Mouse (Mus musculus): ENCODE measurements around the gene Dnah2. TPM values are rescaled to one million over a fixed set of nuclear protein-coding genes. Genes with fewer than 3 reads are reported as not detected.

Dnah2 gene
- polyA plus RNA-seq (2016; fragmentation: Nextera tagmentation; extraction: Ambion mirVana), result 1.0 and 1.3 TPM in 2 replicates

- H3K9me3 ChIP-seq (replicated peaks), result no peaks in the 10 kb centered on the region
- H3K27ac ChIP-seq, result peak within 1 kb of the TSS; percentile 95
- no peak for DNase-seq (ENCODE audit: low spot score)
- 0 out of 2 replicates have a peak within 1 kb of the TSS, but pooled peaks have one; percentile 1 for H3K4me3 ChIP-seq
- peaks cover 16% of the 10 kb centered on the region for H3K27me3 ChIP-seq (ENCODE audit: low read depth, poor library complexity, severe bottlenecking)
- 36% methylated on average over 12 of the region's 12 CpGs for WGBS
- H3K36me3 ChIP-seq, result peaks cover 2% of the 10 kb centered on the region
- H3K4me1 ChIP-seq, result peaks cover 67% of the 10 kb centered on the region
Observed at GRCm38 (mm10) chr11:69549060-69549656, at the start of gene Dnah2. Dnah2 (minus strand) TSS chr11:69549110.

GRCm38 (mm10) chr11:69594853-69595252, 45.9 kb upstream of the Dnah2 start:
- H3K36me3 ChIP-seq, result peaks cover 59% of the 10 kb centered on the region

DNA sequence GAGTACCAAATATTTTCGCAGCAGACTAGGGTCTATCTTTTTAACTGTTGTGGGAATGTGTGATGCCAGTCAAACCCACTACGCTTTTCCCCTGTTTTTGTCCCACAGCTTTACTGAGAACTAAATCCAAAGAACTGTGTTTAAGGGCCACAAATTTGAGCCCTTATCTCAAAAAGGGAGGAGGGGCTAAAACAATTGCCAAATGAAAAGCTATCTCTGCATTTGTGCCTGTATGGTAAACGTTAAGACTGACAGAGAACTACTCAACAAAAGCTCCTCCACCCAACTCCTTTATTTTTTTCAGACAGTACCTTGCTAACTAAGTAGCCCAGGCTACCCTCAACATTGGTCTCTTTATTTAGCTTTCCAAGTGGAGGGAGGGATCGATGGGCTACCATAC, 43.9 kb upstream of the Dnah2 start:
- WGBS, result 87% methylated on average over 4 of the region's 4 CpGs
- Histone ChIP-seq H3K4me1 (no peaks in the 10 kb centered on the region), H3K27ac (no peak overlapping the region), H3K36me3 (peaks cover 79% of the 10 kb centered on the region), H3K9me3 (replicated peaks) (no peaks in the 10 kb centered on the region), H3K27me3 (ENCODE audit: low read depth, poor library complexity, severe bottlenecking) (no peaks in the 10 kb centered on the region), H3K4me3 (no peak overlapping the region)
- DNase-seq (ENCODE audit: low spot score), result no peak

More at GRCm38 (mm10) chr11:69594853-69595252, 45.9 kb upstream of the Dnah2 start:
- H3K27ac ChIP-seq, result no peak overlapping the region
- H3K4me1 ChIP-seq, result peaks cover 7% of the 10 kb centered on the region
- no peak overlapping the region for H3K4me3 ChIP-seq
- H3K27me3 ChIP-seq (ENCODE audit: low read depth, poor library complexity, severe bottlenecking), result no peaks in the 10 kb centered on the region
- DNase-seq (ENCODE audit: low spot score), result no peak
- no peaks in the 10 kb centered on the region for H3K9me3 ChIP-seq (replicated peaks)
- 96% methylated on average over 6 of the region's 6 CpGs for WGBS

DNA sequence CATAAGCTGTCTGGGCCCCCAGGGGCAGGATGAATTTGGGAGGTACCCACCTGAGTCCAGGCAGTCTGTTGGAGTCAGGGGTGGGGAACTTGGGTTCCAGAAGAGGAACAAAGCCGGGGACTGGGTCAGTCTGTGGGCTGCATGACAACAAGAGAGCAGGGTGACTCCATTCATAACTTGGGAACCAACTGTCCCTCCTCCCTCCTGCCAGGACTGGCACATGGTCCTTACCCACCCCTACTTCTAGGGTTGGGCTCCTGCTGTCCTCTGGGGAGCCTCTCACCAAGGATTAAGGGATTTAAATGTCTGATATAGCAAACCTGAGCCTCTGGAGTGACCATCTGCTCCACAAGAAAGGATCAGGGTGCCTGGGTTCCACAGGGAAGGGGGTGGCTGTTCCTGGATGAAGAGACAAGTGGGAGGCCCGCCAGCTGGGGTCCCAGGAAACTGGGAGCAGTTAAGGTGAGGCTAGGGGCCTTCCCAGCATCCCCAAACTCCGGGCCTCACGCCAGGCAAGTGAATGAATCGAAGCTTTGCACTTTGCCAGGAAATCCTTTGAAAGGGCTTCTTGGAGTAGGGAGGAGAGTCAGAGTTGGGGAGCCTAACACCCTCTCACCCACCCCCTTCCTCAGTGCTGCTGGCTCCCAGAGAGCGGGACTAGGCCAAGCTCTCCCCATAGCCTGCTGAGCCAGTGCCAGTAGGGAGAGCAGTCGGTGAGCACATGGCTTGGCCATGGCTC, 43.2 kb upstream of the Dnah2 start:
- Histone ChIP-seq H3K36me3 (peaks cover 87% of the 10 kb centered on the region), H3K27me3 (ENCODE audit: low read depth, poor library complexity, severe bottlenecking) (no peaks in the 10 kb centered on the region), H3K9me3 (replicated peaks) (no peaks in the 10 kb centered on the region), H3K4me1 (no peaks in the 10 kb centered on the region), H3K27ac (no peak overlapping the region), H3K4me3 (no peak overlapping the region)
- no peak for DNase-seq (ENCODE audit: low spot score)
- 86% methylated on average over 7 of the region's 7 CpGs for WGBS

DNA sequence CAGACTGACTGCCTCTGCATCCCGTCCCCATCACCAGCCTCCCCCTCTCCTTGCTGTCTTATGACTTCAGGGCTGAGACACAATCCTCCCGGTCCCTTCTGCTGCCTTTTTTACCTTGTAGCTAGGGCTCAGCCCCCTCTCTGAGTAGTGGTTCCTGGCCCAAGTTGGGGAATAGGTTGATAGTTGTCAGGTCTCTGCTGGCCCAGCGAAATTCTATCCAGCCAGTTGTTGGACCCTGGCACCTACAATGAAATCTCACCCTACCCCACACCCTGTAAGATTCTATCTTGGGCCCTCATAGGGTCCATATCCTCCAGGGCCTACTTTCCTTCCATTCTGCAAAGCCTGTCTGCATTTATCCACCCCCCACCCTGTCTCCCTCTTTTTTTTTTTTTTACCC, 42.5 kb upstream of the Dnah2 start:
- peaks cover 93% of the 10 kb centered on the region for H3K36me3 ChIP-seq
- no peak for DNase-seq (ENCODE audit: low spot score)
- no peak overlapping the region for H3K4me3 ChIP-seq
- H3K27me3 ChIP-seq (ENCODE audit: low read depth, poor library complexity, severe bottlenecking), result no peaks in the 10 kb centered on the region
- H3K27ac ChIP-seq, result no peak overlapping the region
- WGBS, result 80% methylated on average over 3 of the region's 3 CpGs
- no peaks in the 10 kb centered on the region for H3K9me3 ChIP-seq (replicated peaks)
- no peaks in the 10 kb centered on the region for H3K4me1 ChIP-seq

GRCm38 (mm10) chr11:69590622-69591021, 41.7 kb upstream of the Dnah2 start:
- WGBS, result 94% methylated on average over 8 of the region's 8 CpGs
- H3K4me3 ChIP-seq, result no peak overlapping the region
- no peaks in the 10 kb centered on the region for H3K27me3 ChIP-seq (ENCODE audit: low read depth, poor library complexity, severe bottlenecking)
- H3K4me1 ChIP-seq, result no peaks in the 10 kb centered on the region
- H3K36me3 ChIP-seq, result peaks cover 98% of the 10 kb centered on the region
- DNase-seq (ENCODE audit: low spot score), result no peak
- H3K27ac ChIP-seq, result no peak overlapping the region
- H3K9me3 ChIP-seq (replicated peaks), result no peaks in the 10 kb centered on the region

- no peaks in the 10 kb centered on the region for H3K27me3 ChIP-seq (ENCODE audit: low read depth, poor library complexity, severe bottlenecking)
- no peaks in the 10 kb centered on the region for H3K9me3 ChIP-seq (replicated peaks)
- no peak for DNase-seq (ENCODE audit: low spot score)
- 94% methylated on average over 22 of the region's 22 CpGs for WGBS
- H3K36me3 ChIP-seq, result peaks cover 97% of the 10 kb centered on the region
- H3K27ac ChIP-seq, result no peak overlapping the region; the same call in 1 of the 2 replicates
- H3K4me1 ChIP-seq, result no peaks in the 10 kb centered on the region
- H3K4me3 ChIP-seq, result no peak overlapping the region
Observed at GRCm38 (mm10) chr11:69589207-69589834, 40.4 kb upstream of the Dnah2 start.

GRCm38 (mm10) chr11:69585718-69586325, 36.9 kb upstream of the Dnah2 start:
- Histone ChIP-seq H3K27ac (no peak overlapping the region), H3K27me3 (ENCODE audit: low read depth, poor library complexity, severe bottlenecking) (no peaks in the 10 kb centered on the region), H3K9me3 (replicated peaks) (no peaks in the 10 kb centered on the region), H3K4me1 (peaks cover 11% of the 10 kb centered on the region), H3K4me3 (no peak overlapping the region), H3K36me3 (peaks cover 84% of the 10 kb centered on the region)
- 83% methylated on average over 7 of the region's 7 CpGs for WGBS
- no peak for DNase-seq (ENCODE audit: low spot score)

DNA sequence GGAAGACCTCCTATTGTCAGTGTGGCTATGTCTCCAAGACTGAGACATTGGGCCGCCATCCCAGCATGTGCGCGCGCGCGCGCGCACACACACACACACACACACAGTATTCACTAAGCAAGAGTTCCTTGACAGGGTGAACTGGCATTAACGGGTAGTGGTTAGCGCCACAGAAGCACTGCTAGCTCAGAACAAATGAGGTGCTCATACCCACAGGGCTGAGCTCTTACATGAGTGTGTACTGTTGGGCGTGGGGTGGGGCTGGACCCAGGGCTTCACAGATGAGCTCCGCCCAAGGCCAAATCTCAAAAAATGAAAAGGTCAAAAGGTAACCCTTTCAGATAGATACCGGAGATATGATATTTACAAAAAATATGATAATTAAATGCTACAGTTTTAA, 36.0 kb upstream of the Dnah2 start:
- peaks cover 75% of the 10 kb centered on the region for H3K36me3 ChIP-seq

GRCm38 (mm10) chr11:69584008-69584407, 35.1 kb upstream of the Dnah2 start:
- no peaks in the 10 kb centered on the region for H3K9me3 ChIP-seq (replicated peaks)
- peaks cover 66% of the 10 kb centered on the region for H3K36me3 ChIP-seq
- 91% methylated on average over 7 of the region's 7 CpGs for WGBS
- H3K4me3 ChIP-seq, result no peak overlapping the region
- H3K4me1 ChIP-seq, result peaks cover 16% of the 10 kb centered on the region
- H3K27ac ChIP-seq, result no peak overlapping the region
- DNase-seq (ENCODE audit: low spot score), result no peak
- H3K27me3 ChIP-seq (ENCODE audit: low read depth, poor library complexity, severe bottlenecking), result no peaks in the 10 kb centered on the region

More for the DNA sequence above, 36.0 kb upstream of the Dnah2 start:
- H3K27me3 ChIP-seq (ENCODE audit: low read depth, poor library complexity, severe bottlenecking), result no peaks in the 10 kb centered on the region
- no peak overlapping the region for H3K27ac ChIP-seq
- 96% methylated on average over 13 of the region's 13 CpGs for WGBS
- no peak for DNase-seq (ENCODE audit: low spot score)
- H3K9me3 ChIP-seq (replicated peaks), result no peaks in the 10 kb centered on the region
- H3K4me1 ChIP-seq, result peaks cover 11% of the 10 kb centered on the region
- no peak overlapping the region for H3K4me3 ChIP-seq

- no peaks in the 10 kb centered on the region for H3K27me3 ChIP-seq (ENCODE audit: low read depth, poor library complexity, severe bottlenecking)
- peak overlapping the region; percentile 71 for H3K4me3 ChIP-seq
- peak overlapping the region; percentile 95; the same call in 1 of the 2 replicates for H3K27ac ChIP-seq
- 75% methylated on average over 9 of the region's 9 CpGs for WGBS
- DNase-seq (ENCODE audit: low spot score), result no peak
- peaks cover 30% of the 10 kb centered on the region for H3K4me1 ChIP-seq
- H3K9me3 ChIP-seq (replicated peaks), result no peaks in the 10 kb centered on the region
- H3K36me3 ChIP-seq, result peaks cover 49% of the 10 kb centered on the region
Observed at GRCm38 (mm10) chr11:69582230-69582805, 33.4 kb upstream of the Dnah2 start.

DNA sequence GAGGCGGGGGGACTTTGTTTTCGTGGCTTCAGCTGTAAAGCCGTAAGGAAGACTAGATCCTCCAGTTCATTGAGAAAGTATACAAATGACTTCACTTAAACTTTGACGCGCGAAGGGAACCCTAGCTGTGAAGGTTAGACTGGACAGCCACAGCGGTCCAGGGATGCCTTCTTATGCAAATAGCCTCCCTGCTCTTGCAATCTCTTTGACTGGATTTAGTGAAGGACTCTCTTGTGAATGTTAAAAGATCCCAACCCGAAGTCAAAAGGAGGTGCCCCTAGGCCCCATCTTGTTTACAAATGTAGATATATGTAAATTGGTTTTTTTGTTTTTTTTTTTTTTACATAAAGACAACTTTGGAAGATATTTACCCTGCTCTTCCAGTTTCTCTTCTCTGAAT, 32.9 kb upstream of the Dnah2 start:
- peak overlapping the region; percentile 71 for H3K4me3 ChIP-seq
- H3K27me3 ChIP-seq (ENCODE audit: low read depth, poor library complexity, severe bottlenecking), result no peaks in the 10 kb centered on the region
- DNase-seq (ENCODE audit: low spot score), result no peak
- H3K27ac ChIP-seq, result peak overlapping the region; percentile 95
- peaks cover 35% of the 10 kb centered on the region for H3K4me1 ChIP-seq
- 2% methylated on average over 8 of the region's 8 CpGs for WGBS
- H3K9me3 ChIP-seq (replicated peaks), result no peaks in the 10 kb centered on the region
- H3K36me3 ChIP-seq, result peaks cover 49% of the 10 kb centered on the region

Measured in limb, embryonic 10.5 days (tissue).